Mouse (Mus musculus): ENCODE results near the gene C130060K24Rik. TPM values are rescaled to one million over a fixed set of nuclear protein-coding genes. Genes with fewer than 3 reads are reported as not detected.

C130060K24Rik gene
- polyA plus RNA-seq (2014; fragmentation: Nextera tagmentation; extraction: Ambion mirVana), result 0.19 TPM in 1 of 2 replicates, not detected in the other

GRCm38 (mm10) chr6:65380918-65381772 is at the start of gene C130060K24Rik:
TSS of gene C130060K24Rik (plus strand) at chr6:65381105.
- Histone ChIP-seq H3K27me3 (ENCODE audit: control insufficient read depth, insufficient read depth, low read length) (peaks cover 16% of the 10 kb centered on the region; the same call in 1 of the 2 replicates), H3K4me2 (ENCODE audit: low read length) (peak within 1 kb of the TSS; percentile 98), H3K9ac (ENCODE audit: low read length) (peak within 1 kb of the TSS; percentile 59), H3K36me3 (ENCODE audit: control insufficient read depth, insufficient read depth, low read length) (no peaks in the 10 kb centered on the region), H3K9me3 (ENCODE audit: control insufficient read depth, low read length) (no peaks in the 10 kb centered on the region), H3K27ac (replicated peaks in 1 of 2; ENCODE audit: control insufficient read depth in 1 of 2, insufficient read depth in 1 of 2, low read depth in 2 of 2, low read length in 2 of 2) (no peak within 1 kb of the TSS), H3K4me3 (ENCODE audit: control insufficient read depth in 1 of 2, insufficient read depth in 1 of 2, low read depth in 1 of 2, low read length in 2 of 2) (peak within 1 kb of the TSS; percentile 56 to 64), H3K4me1 (ENCODE audit: control insufficient read depth in 2 of 2, insufficient read depth in 2 of 2, low read length in 2 of 2) (0 out of 4 replicates have a peak, but pooled peaks cover 0 to 2% of the 10 kb centered on the region in 2 experiments)
- 0 out of 2 replicates have a peak, but pooled peaks have one; percentile 43 for ATAC-seq (ENCODE audit: insufficient number of reproducible peaks, insufficient read depth, low FRiP score, low read depth)
- WGBS, result 2% methylated on average over 64 of the region's 64 CpGs

DNA sequence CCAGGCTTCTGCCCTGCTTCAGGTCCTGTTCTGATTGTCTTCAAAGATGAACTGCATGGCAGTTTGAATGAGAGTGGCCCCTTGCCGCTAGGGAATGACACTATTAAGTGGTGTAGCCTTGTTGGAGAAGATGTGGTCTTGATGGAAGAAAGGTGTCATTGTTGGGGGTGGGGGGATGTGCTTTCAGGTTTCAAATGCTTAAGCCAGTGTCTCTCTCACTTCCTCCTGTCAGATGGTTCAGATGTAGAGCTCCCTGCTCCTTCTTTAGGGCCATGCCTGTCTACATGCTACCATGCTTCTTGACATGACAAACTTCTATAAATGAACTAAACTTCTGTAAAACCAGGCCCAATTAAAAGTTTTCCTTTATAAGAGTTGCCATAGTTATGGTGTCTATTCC is 46.7 kb upstream of the C130060K24Rik start:
- no peaks in the 10 kb centered on the region for H3K36me3 ChIP-seq (ENCODE audit: control insufficient read depth, insufficient read depth, low read length)
- no peak overlapping the region for H3K4me2 ChIP-seq (ENCODE audit: low read length)
- H3K9me3 ChIP-seq (ENCODE audit: control insufficient read depth, low read length), result no peaks in the 10 kb centered on the region
- 75% methylated on average over 1 of the region's 1 CpGs for WGBS
- ATAC-seq (ENCODE audit: insufficient number of reproducible peaks, insufficient read depth, low FRiP score, low read depth), result no peak
- H3K9ac ChIP-seq (ENCODE audit: low read length), result no peak overlapping the region
- no peaks in the 10 kb centered on the region; a peak in 1 of 4 replicates for H3K4me1 ChIP-seq (ENCODE audit: control insufficient read depth in 2 of 2, insufficient read depth in 2 of 2, low read length in 2 of 2)
- H3K27ac ChIP-seq (replicated peaks in 1 of 2; ENCODE audit: control insufficient read depth in 1 of 2, insufficient read depth in 1 of 2, low read depth in 2 of 2, low read length in 2 of 2), result no peak overlapping the region
- no peak overlapping the region for H3K4me3 ChIP-seq (ENCODE audit: control insufficient read depth in 1 of 2, insufficient read depth in 1 of 2, low read depth in 1 of 2, low read length in 2 of 2)
- no peaks in the 10 kb centered on the region for H3K27me3 ChIP-seq (ENCODE audit: control insufficient read depth, insufficient read depth, low read length)

DNA sequence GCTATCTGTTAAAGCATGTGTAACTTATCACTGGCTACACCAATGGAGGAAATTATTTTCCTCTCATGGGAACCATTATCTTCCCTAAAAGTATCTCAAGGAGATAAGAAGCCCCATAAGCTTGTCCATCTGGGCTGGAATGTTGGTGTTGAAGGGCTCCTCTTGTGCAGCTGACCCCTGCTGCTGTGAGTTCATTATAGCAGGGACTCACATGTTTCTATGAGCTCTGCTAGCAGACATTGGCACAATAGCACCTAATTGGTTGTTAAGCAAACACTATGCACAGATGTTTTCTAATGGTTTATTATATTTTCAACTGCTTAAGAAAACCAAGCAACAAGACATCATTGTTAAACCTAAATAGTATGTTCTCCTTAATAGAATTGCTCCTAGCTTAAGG is 41.5 kb upstream of the C130060K24Rik start:
- Histone ChIP-seq H3K9me3 (ENCODE audit: control insufficient read depth, low read length) (no peaks in the 10 kb centered on the region), H3K27ac (replicated peaks in 1 of 2; ENCODE audit: control insufficient read depth in 1 of 2, insufficient read depth in 1 of 2, low read depth in 2 of 2, low read length in 2 of 2) (no peak overlapping the region), H3K4me3 (ENCODE audit: control insufficient read depth in 1 of 2, insufficient read depth in 1 of 2, low read depth in 1 of 2, low read length in 2 of 2) (no peak overlapping the region), H3K4me2 (ENCODE audit: low read length) (no peak overlapping the region), H3K9ac (ENCODE audit: low read length) (no peak overlapping the region), H3K27me3 (ENCODE audit: control insufficient read depth, insufficient read depth, low read length) (no peaks in the 10 kb centered on the region), H3K36me3 (ENCODE audit: control insufficient read depth, insufficient read depth, low read length) (no peaks in the 10 kb centered on the region), H3K4me1 (ENCODE audit: control insufficient read depth in 2 of 2, insufficient read depth in 2 of 2, low read length in 2 of 2) (no peaks in the 10 kb centered on the region)
- no peak for ATAC-seq (ENCODE audit: insufficient number of reproducible peaks, insufficient read depth, low FRiP score, low read depth)

GRCm38 (mm10) chr6:65341360-65341759 is 39.5 kb upstream of the C130060K24Rik start:
- Histone ChIP-seq H3K9me3 (ENCODE audit: control insufficient read depth, low read length) (no peaks in the 10 kb centered on the region), H3K4me3 (ENCODE audit: control insufficient read depth in 1 of 2, insufficient read depth in 1 of 2, low read depth in 1 of 2, low read length in 2 of 2) (no peak overlapping the region), H3K27ac (replicated peaks in 1 of 2; ENCODE audit: control insufficient read depth in 1 of 2, insufficient read depth in 1 of 2, low read depth in 2 of 2, low read length in 2 of 2) (no peak overlapping the region), H3K4me2 (ENCODE audit: low read length) (no peak overlapping the region), H3K27me3 (ENCODE audit: control insufficient read depth, insufficient read depth, low read length) (no peaks in the 10 kb centered on the region), H3K36me3 (ENCODE audit: control insufficient read depth, insufficient read depth, low read length) (no peaks in the 10 kb centered on the region), H3K4me1 (ENCODE audit: control insufficient read depth in 2 of 2, insufficient read depth in 2 of 2, low read length in 2 of 2) (no peaks in the 10 kb centered on the region), H3K9ac (ENCODE audit: low read length) (no peak overlapping the region)
- WGBS, result 77% methylated on average over 4 of the region's 4 CpGs
- no peak for ATAC-seq (ENCODE audit: insufficient number of reproducible peaks, insufficient read depth, low FRiP score, low read depth)

DNA sequence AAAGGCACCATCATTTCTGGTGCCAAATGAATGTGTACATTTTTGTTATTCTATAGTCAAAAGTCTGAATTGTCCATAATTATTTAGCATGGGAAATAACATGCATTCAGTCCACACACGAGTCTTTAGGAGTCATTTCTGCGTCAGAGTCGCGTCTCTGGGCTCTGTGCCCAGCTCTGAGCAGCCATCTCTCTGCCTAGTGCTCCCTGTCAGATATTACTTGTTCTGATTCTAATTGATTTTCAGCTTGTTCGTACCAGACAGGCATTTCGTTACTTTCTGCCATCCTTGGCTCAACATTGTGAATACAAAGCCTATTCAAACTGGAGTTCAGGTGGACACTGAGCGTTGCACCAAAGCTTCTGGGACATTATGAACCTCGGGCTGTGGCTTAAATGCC is 33.2 kb upstream of the C130060K24Rik start:
- Histone ChIP-seq H3K4me3 (ENCODE audit: control insufficient read depth in 1 of 2, insufficient read depth in 1 of 2, low read depth in 1 of 2, low read length in 2 of 2) (no peak overlapping the region), H3K4me1 (ENCODE audit: control insufficient read depth in 2 of 2, insufficient read depth in 2 of 2, low read length in 2 of 2) (no peaks in the 10 kb centered on the region), H3K9ac (ENCODE audit: low read length) (no peak overlapping the region), H3K4me2 (ENCODE audit: low read length) (no peak overlapping the region), H3K36me3 (ENCODE audit: control insufficient read depth, insufficient read depth, low read length) (no peaks in the 10 kb centered on the region), H3K27me3 (ENCODE audit: control insufficient read depth, insufficient read depth, low read length) (no peaks in the 10 kb centered on the region), H3K27ac (replicated peaks in 1 of 2; ENCODE audit: control insufficient read depth in 1 of 2, insufficient read depth in 1 of 2, low read depth in 2 of 2, low read length in 2 of 2) (no peak overlapping the region), H3K9me3 (ENCODE audit: control insufficient read depth, low read length) (no peaks in the 10 kb centered on the region)
- 83% methylated on average over 8 of the region's 8 CpGs for WGBS
- no peak for ATAC-seq (ENCODE audit: insufficient number of reproducible peaks, insufficient read depth, low FRiP score, low read depth)

GRCm38 (mm10) chr6:65348255-65348654 is 32.6 kb upstream of the C130060K24Rik start:
- H3K4me1 ChIP-seq (ENCODE audit: control insufficient read depth in 2 of 2, insufficient read depth in 2 of 2, low read length in 2 of 2), result no peaks in the 10 kb centered on the region
- no peak for ATAC-seq (ENCODE audit: insufficient number of reproducible peaks, insufficient read depth, low FRiP score, low read depth)
- H3K27ac ChIP-seq (replicated peaks in 1 of 2; ENCODE audit: control insufficient read depth in 1 of 2, insufficient read depth in 1 of 2, low read depth in 2 of 2, low read length in 2 of 2), result no peak overlapping the region
- H3K27me3 ChIP-seq (ENCODE audit: control insufficient read depth, insufficient read depth, low read length), result no peaks in the 10 kb centered on the region
- no peak overlapping the region for H3K4me2 ChIP-seq (ENCODE audit: low read length)
- WGBS, result 67% methylated on average over 5 of the region's 5 CpGs
- H3K4me3 ChIP-seq (ENCODE audit: control insufficient read depth in 1 of 2, insufficient read depth in 1 of 2, low read depth in 1 of 2, low read length in 2 of 2), result no peak overlapping the region
- no peaks in the 10 kb centered on the region for H3K36me3 ChIP-seq (ENCODE audit: control insufficient read depth, insufficient read depth, low read length)
- H3K9me3 ChIP-seq (ENCODE audit: control insufficient read depth, low read length), result no peaks in the 10 kb centered on the region
- H3K9ac ChIP-seq (ENCODE audit: low read length), result no peak overlapping the region

- Histone ChIP-seq H3K9ac (ENCODE audit: low read length) (no peak overlapping the region), H3K4me2 (ENCODE audit: low read length) (no peak overlapping the region), H3K27ac (replicated peaks in 1 of 2; ENCODE audit: control insufficient read depth in 1 of 2, insufficient read depth in 1 of 2, low read depth in 2 of 2, low read length in 2 of 2) (no peak overlapping the region), H3K4me1 (ENCODE audit: control insufficient read depth in 2 of 2, insufficient read depth in 2 of 2, low read length in 2 of 2) (no peaks in the 10 kb centered on the region), H3K27me3 (ENCODE audit: control insufficient read depth, insufficient read depth, low read length) (no peaks in the 10 kb centered on the region), H3K9me3 (ENCODE audit: control insufficient read depth, low read length) (no peaks in the 10 kb centered on the region), H3K4me3 (ENCODE audit: control insufficient read depth in 1 of 2, insufficient read depth in 1 of 2, low read depth in 1 of 2, low read length in 2 of 2) (no peak overlapping the region), H3K36me3 (ENCODE audit: control insufficient read depth, insufficient read depth, low read length) (no peaks in the 10 kb centered on the region)
- no peak for ATAC-seq (ENCODE audit: insufficient number of reproducible peaks, insufficient read depth, low FRiP score, low read depth)
- 79% methylated on average over 4 of the region's 4 CpGs for WGBS
Observed at GRCm38 (mm10) chr6:65351622-65352021, 29.3 kb upstream of the C130060K24Rik start.
